Mouse (Mus musculus): ENCODE results near the gene Xlr3c.

- no peak for TF ChIP-seq POLR2A (IDR thresholded peaks at IDR 0.05; ENCODE audit: control insufficient read depth, extremely low read depth, insufficient read depth, low read length, poor library complexity)
- no peak for TF ChIP-seq CTCF (IDR thresholded peaks at IDR 0.05; ENCODE audit: borderline replicate concordance, control insufficient read depth, extremely low read depth, insufficient read depth, low read length, poor library complexity)
Observed at GRCm38 (mm10) chrX:73312522-73312921, 47.3 kb upstream of the Xlr3c start.
